Mouse (Mus musculus) neural tube, embryonic 14.5 days (tissue): Measurements from ENCODE around the gene Asz1. TPM values are rescaled to one million over a fixed set of nuclear protein-coding genes. Genes with fewer than 3 reads are reported as not detected.

Experiments used
- ATAC-seq: fragments of 200-750 bp; cut with Nextera tagmentation; 2 replicates; pipeline ENCODE4 v1.8.0; 2017; ENCODE audit warnings: low read depth, mild to moderate bottlenecking, moderate TSS enrichment, moderate library complexity
- H3K27ac ChIP-seq: fragments of 300-500 bp; sonication (generic); 2 replicates; pipeline ENCODE4 v1.5.1; 2014; ENCODE audit warnings: low read depth, mild to moderate bottlenecking, control low read depth, low read length, moderate library complexity, mixed read lengths
- H3K27me3 ChIP-seq: fragments of 300-500 bp; sonication (generic); 2 replicates; pipeline ENCODE4 v1.6.1; 2014; ENCODE audit warnings: low read length; ENCODE audit not compliant: control insufficient read depth, insufficient read depth
- H3K36me3 ChIP-seq: fragments of 300-500 bp; sonication (generic); 2 replicates; pipeline ENCODE4 v1.6.1; 2014; ENCODE audit warnings: low read length, mixed read lengths; ENCODE audit not compliant: control insufficient read depth, insufficient read depth
- H3K4me1 ChIP-seq: fragments of 300-500 bp; sonication (generic); 2 replicates; pipeline ENCODE4 v1.6.1; 2014; ENCODE audit warnings: low read length; ENCODE audit not compliant: control insufficient read depth, insufficient read depth
- H3K4me2 ChIP-seq: fragments of 300-500 bp; sonication (generic); 2 replicates; pipeline ENCODE4 v1.6.1; 2014; ENCODE audit warnings: mild to moderate bottlenecking, low read depth, low read length, control low read depth
- H3K4me3 ChIP-seq: fragments of 300-500 bp; sonication (generic); 2 replicates; pipeline ENCODE4 v1.5.1; 2014; ENCODE audit warnings: low read depth, low read length, control low read depth, mixed read lengths
- H3K9ac ChIP-seq: fragments of 300-500 bp; sonication (generic); replicated peaks from 2 replicates; pipeline ENCODE4 v1.6.1; 2014; ENCODE audit warnings: low read depth, mild to moderate bottlenecking, control low read depth, low read length, mixed read lengths
- H3K9me3 ChIP-seq: fragments of 300-500 bp; sonication (generic); 2 replicates; pipeline ENCODE4 v1.6.1; 2016; ENCODE audit warnings: low read length; ENCODE audit not compliant: control insufficient read depth
- WGBS: fragments of 180-500 bp; shearing (Covaris S2); extraction: QIAGEN DNeasy Blood & Tissue Kit; methylation state at CpG from one replicate; pipeline ENCODE4 v1.1.7; 2014; 5-methylcytosine and 5-hydroxymethylcytosine counted together
- polyA plus RNA-seq: library from polyadenylated mRNA; unstranded; fragments of >200 nt; fragmentation: Nextera tagmentation; extraction: Ambion mirVana; gene quantifications from 2 replicates; pipeline ENCODE4 v1.2.1, GENCODE M21; 2014

Asz1 gene
- polyA plus RNA-seq, 1 experiment from 2014 or later, result not detected

- H3K4me1 ChIP-seq, result peaks cover 18% of the 10 kb centered on the region; the same call in 1 of the 2 replicates
- peak within 1 kb of the TSS; percentile 82 for H3K4me2 ChIP-seq
- ATAC-seq, result peak; percentile 71
- H3K9me3 ChIP-seq, result no peaks in the 10 kb centered on the region
- H3K27me3 ChIP-seq, result peaks cover 34% of the 10 kb centered on the region
- WGBS, result 1% methylated on average over 47 of the region's 47 CpGs
- peak within 1 kb of the TSS; percentile 47 for H3K4me3 ChIP-seq
- H3K9ac ChIP-seq, result peak within 1 kb of the TSS; percentile 32
- no peaks in the 10 kb centered on the region for H3K36me3 ChIP-seq
- H3K27ac ChIP-seq, result no peak within 1 kb of the TSS
Measured at GRCm38 (mm10) chr6:18029746-18030656, 78.9 kb downstream of the Asz1 start, which contains the start of gene Wnt2. TSS of gene Wnt2 (minus strand) at chr6:18030585.

GRCm38 (mm10) chr6:18024133-18024794, 84.6 kb downstream of the Asz1 start:
- Histone ChIP-seq H3K36me3 (no peaks in the 10 kb centered on the region), H3K9me3 (no peaks in the 10 kb centered on the region), H3K4me2 (no peak overlapping the region), H3K27ac (no peak overlapping the region), H3K27me3 (0 out of 2 replicates have a peak, but pooled peaks cover 2% of the 10 kb centered on the region), H3K9ac (no peak overlapping the region), H3K4me3 (no peak overlapping the region), H3K4me1 (no peaks in the 10 kb centered on the region)
- 66% methylated on average over 8 of the region's 8 CpGs for WGBS
- peak; percentile 63; the same call in 1 of the 2 replicates for ATAC-seq

- no peak overlapping the region for H3K27ac ChIP-seq
- no peaks in the 10 kb centered on the region for H3K9me3 ChIP-seq
- H3K4me3 ChIP-seq, result no peak overlapping the region
- no peak overlapping the region for H3K9ac ChIP-seq
- H3K4me2 ChIP-seq, result no peak overlapping the region
- no peaks in the 10 kb centered on the region for H3K27me3 ChIP-seq
- no peak for ATAC-seq
- H3K4me1 ChIP-seq, result no peaks in the 10 kb centered on the region
- H3K36me3 ChIP-seq, result no peaks in the 10 kb centered on the region
- 81% methylated on average over 7 of the region's 7 CpGs for WGBS
Measured at GRCm38 (mm10) chr6:18013346-18013745, 95.5 kb downstream of the Asz1 start.

- Histone ChIP-seq H3K9me3 (no peaks in the 10 kb centered on the region), H3K27ac (no peak overlapping the region), H3K9ac (no peak overlapping the region), H3K4me2 (no peak overlapping the region), H3K27me3 (no peaks in the 10 kb centered on the region), H3K36me3 (no peaks in the 10 kb centered on the region), H3K4me3 (no peak overlapping the region), H3K4me1 (no peaks in the 10 kb centered on the region)
- ATAC-seq, result no peak
- 88% methylated on average over 3 of the region's 3 CpGs for WGBS
Measured at GRCm38 (mm10) chr6:18007356-18007755, 101.5 kb downstream of the Asz1 start.

GRCm38 (mm10) chr6:18002065-18002464, 106.8 kb downstream of the Asz1 start:
- no peak for ATAC-seq
- no peak overlapping the region for H3K4me3 ChIP-seq
- H3K27me3 ChIP-seq, result no peaks in the 10 kb centered on the region
- H3K9me3 ChIP-seq, result no peaks in the 10 kb centered on the region
- H3K9ac ChIP-seq, result no peak overlapping the region
- H3K27ac ChIP-seq, result no peak overlapping the region
- H3K4me2 ChIP-seq, result no peak overlapping the region
- whole genome bisulfite sequencing, result 89% methylated on average over 6 of the region's 6 CpGs
- no peaks in the 10 kb centered on the region for H3K4me1 ChIP-seq
- H3K36me3 ChIP-seq, result no peaks in the 10 kb centered on the region

Other genes starting within 250 kb of the Asz1 start
- gene Wnt2, start 78.5 kb downstream of the Asz1 start, polyA plus RNA-seq, result 0.60 and 0.64 TPM in 2 replicates
- 0.31 and 0.35 TPM in 2 replicates for gene Cftr, start 61.6 kb upstream of the Asz1 start, polyA plus RNA-seq